Mouse (Mus musculus): Measurements from ENCODE around the gene Rreb1.

DNA sequence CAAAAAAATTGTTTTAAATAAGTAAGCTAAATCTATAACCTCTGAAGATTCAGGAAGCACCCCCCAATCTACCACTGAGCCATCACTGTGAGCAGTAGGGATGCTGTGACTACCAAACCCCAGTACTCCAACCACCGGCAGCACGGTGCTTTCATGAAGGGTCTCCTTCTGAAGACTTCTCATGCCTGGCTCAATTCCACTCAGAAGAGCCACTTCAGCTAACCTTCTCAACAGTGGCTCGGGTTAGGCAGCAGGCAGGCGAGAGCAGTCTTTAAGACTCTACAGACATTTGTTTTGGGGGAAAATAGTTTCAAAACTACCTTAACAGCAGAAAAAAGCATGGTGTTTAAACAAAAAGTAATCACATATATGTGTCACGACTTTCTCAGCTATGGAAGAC is 202.9 kb downstream of the Rreb1 start:
- TF ChIP-seq CTCF (IDR thresholded peaks at IDR 0.05; ENCODE audit: low read depth) (no peak), EP300 (IDR thresholded peaks at IDR 0.05; ENCODE audit: low read depth) (no peak)

All from heart, postnatal 0 days (tissue).